9 mouse cellular contexts compared by ENCODE assay signal in the genomic region with DNA sequence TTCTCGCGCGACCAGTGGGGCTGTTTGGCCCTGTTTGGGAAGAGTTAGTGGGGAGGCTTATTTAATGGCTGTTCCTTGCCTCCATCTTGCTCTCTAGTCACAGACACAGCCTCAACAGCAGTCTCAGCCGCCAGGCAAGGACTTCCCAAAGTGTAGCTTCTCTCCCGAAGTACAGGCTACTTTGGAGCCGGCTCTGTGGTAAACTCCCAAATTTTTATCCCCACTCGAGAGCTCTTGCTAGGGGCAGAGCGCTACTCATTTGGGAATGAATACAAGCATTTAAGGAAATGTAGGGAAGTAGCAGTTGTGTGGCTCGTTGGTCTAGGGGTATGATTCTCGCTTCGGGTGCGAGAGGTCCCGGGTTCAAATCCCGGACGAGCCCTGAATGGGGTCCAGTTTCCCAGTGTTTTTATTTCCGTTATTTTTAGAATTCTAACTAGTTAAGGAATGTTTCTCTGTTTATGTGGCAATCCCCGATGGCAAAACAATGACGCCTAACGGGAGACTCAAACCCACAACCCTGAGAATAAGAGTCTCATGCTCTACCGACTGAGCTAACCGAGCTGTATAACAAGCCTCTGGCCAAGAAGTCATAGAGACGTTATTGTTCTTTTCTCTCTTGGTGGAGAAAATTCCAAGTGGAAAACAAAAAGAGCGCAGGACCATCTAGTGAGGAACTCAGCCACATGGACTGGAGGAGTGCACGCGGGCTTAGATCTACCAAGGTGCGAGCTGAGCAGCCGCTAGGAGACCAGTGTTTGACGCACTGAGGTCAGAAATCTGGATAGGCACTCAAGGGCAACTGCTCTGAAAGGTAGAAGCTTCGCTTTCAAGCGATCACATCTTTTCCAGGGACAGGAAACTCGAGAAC. TPM values are rescaled to one million over a fixed set of nuclear protein-coding genes. Genes with fewer than 3 reads are reported as not detected.
DNase-seq lines count a peak whose midpoint lies in the region; ATAC-seq and TF ChIP-seq lines count a peak whose summit lies in the region.
"Had no signal": no experiment of that assay in that cellular context is flagged by ENCODE, and none has a peak within 500 bp of the region (broad histone marks: within the 10 kb centered on the region; RNA-seq: fewer than 3 reads in every experiment).

No protein-coding gene starts in this region.

- intact Hi-C loops in left cerebral cortex, adult 2 months (cut with DNase I) = loop anchor here (10.0 kb wide), 1 partner anchor 806 kb away; no protein-coding TSS in a partner anchor
- intact Hi-C loops in left cerebral cortex, postnatal 4 days (cut with DNase I) = loop anchor here (10.0 kb wide), 1 partner anchor 346 kb away; a partner anchor contains a TSS

- H3K27me3 ChIP-seq in liver, embryonic 16.5 days (ENCODE audit: control insufficient read depth, insufficient read depth, low read depth, low read length) = no peaks in the 10 kb centered on the region

- WGBS in liver, embryonic 16.5 days (ENCODE audit: insufficient replicate concordance) = 16% methylated on average over 31 of the region's 31 CpGs

- no peaks in the 10 kb centered on the region for H3K9me3 ChIP-seq in liver, embryonic 16.5 days (replicated peaks; ENCODE audit: control insufficient read depth, low read length)

- ATAC-seq in liver, embryonic 16.5 days (ENCODE audit: low read depth) = peak; percentile 67

- TF ChIP-seq CTCF in left cerebral cortex, adult 2 months (IDR thresholded peaks at IDR 0.05) = no peak

- 0 out of 2 replicates have a peak overlapping the region, but pooled peaks have one; percentile 24 for H3K27ac ChIP-seq in left cerebral cortex, adult 2 months
- H3K27ac ChIP-seq in liver, embryonic 16.5 days (ENCODE audit: low read length) = no peak overlapping the region

- DNase-seq in left cerebral cortex, adult 2 months (ENCODE audit: extremely low spot score in 1 of 2, low spot score in 2 of 2) = peak; percentile 47 to 48
- DNase-seq in left cerebral cortex, postnatal 4 days = no peak
- peak; percentile 73 for DNase-seq in c-Kit-positive CD71-positive TER-119-positive erythroid progenitor cells, embryonic 14.5 days (ENCODE audit: low spot score)
- DNase-seq in frontal cortex, postnatal 14 days (ENCODE audit: low spot score in 2 of 2) = peak; percentile 6 to 45
- DNase-seq in adrenal gland, adult 2 months = no peak
- no peak for DNase-seq in lung, postnatal 14 days
- DNase-seq in thymus, postnatal 4 days = no peak

- H3K4me1 ChIP-seq in liver, embryonic 16.5 days (ENCODE audit: control insufficient read depth, low read depth, low read length) = peaks cover 12% of the 10 kb centered on the region

- H3K4me3 ChIP-seq in left cerebral cortex, adult 2 months = no peak overlapping the region
- peak overlapping the region; percentile 39 for H3K4me3 ChIP-seq in liver, embryonic 16.5 days (ENCODE audit: low read depth, low read length)

- H3K4me2 ChIP-seq in liver, embryonic 16.5 days (ENCODE audit: low read depth, low read length) = peak overlapping the region; percentile 47

- no peaks in the 10 kb centered on the region for H3K36me3 ChIP-seq in liver, embryonic 16.5 days (ENCODE audit: control insufficient read depth, insufficient read depth)

- no peak overlapping the region for H3K9ac ChIP-seq in liver, embryonic 16.5 days (ENCODE audit: low read depth, low read length)

RNA-seq across cellular contexts. Expression of a gene that starts 23.2 kb away (rescaled TPM):
- 1 to 10 TPM; 6.8 TPM for total RNA-seq in left cerebral cortex, adult 2 months (2021)
- 1 to 10 TPM; 6.4 to 7.3 TPM for total RNA-seq in left cerebral cortex, postnatal 4 days (2021)
- polyA plus RNA-seq in liver, embryonic 16.5 days (2015; fragmentation: Nextera tagmentation; extraction: Ambion mirVana) = 4.8 and 5.3 TPM in 2 replicates
- 10 to 100 TPM; 11.0 to 11.6 TPM for total RNA-seq in adrenal gland, adult 2 months (2021)
- 25.5 and 28.1 TPM in 2 replicates for polyA plus RNA-seq in adrenal gland, adult 2 months (2012; rRNA removed)

RNA-seq across cellular contexts. Expression of a gene that starts 58.4 kb away (rescaled TPM):
- 10 to 100 TPM; 24.7 to 32.0 TPM for total RNA-seq in left cerebral cortex, adult 2 months (2021)
- 10 to 100 TPM; 42.1 to 42.4 TPM for total RNA-seq in left cerebral cortex, postnatal 4 days (2021)
- polyA plus RNA-seq in liver, embryonic 16.5 days (2015; fragmentation: Nextera tagmentation; extraction: Ambion mirVana) = 1.3 and 1.6 TPM in 2 replicates
- 10 to 100 TPM in 1 of 2 experiments, 1 to 10 TPM in 1; 6.6 to 12.4 TPM for total RNA-seq in adrenal gland, adult 2 months (2021)
- 25.1 and 25.4 TPM in 2 replicates for polyA plus RNA-seq in adrenal gland, adult 2 months (2012; rRNA removed)

RNA-seq across cellular contexts. Expression of a gene that starts 59.8 kb away (rescaled TPM):
- total RNA-seq in left cerebral cortex, adult 2 months (2021) = not detected
- total RNA-seq in left cerebral cortex, postnatal 4 days (2021) = not detected
- polyA plus RNA-seq in liver, embryonic 16.5 days (2015; fragmentation: Nextera tagmentation; extraction: Ambion mirVana) = not detected in 2 replicates
- total RNA-seq in adrenal gland, adult 2 months (2021) = not detected
- 0.04 TPM in 1 of 2 replicates, not detected in the other for polyA plus RNA-seq in adrenal gland, adult 2 months (2012; rRNA removed)
- polyA plus RNA-seq: small intestine, adult 2 months had no signal

Comparison
In these comparisons a context has a peak if more than half of its experiments do, and no peak if none do; other contexts are left out.
1. DNase-seq: peak in left cerebral cortex, adult 2 months (2 of 2), c-Kit-positive CD71-positive TER-119-positive erythroid progenitor cells, embryonic 14.5 days (single experiment) and frontal cortex, postnatal 14 days (2 of 2); none in left cerebral cortex, postnatal 4 days (single experiment), adrenal gland, adult 2 months (single experiment), lung, postnatal 14 days (single experiment) and thymus, postnatal 4 days (single experiment).